Mouse (Mus musculus) liver, postnatal 0 days (tissue): ENCODE data around the gene Prf1.

Experiments
- CTCF ChIP-seq: sonication (generic); IDR thresholded peaks from 2 replicates; pipeline ENCODE4 v1.5.1; 2016; ENCODE audit warnings: antibody characterized with exemption, low read depth
- EP300 ChIP-seq: IDR thresholded peaks from 2 replicates; pipeline ENCODE4 v1.6.1; 2016; ENCODE audit warnings: antibody characterized with exemption, low read depth, mild to moderate bottlenecking

GRCm38 (mm10) chr10:61305928-61306590 lies 8.4 kb downstream of the Prf1 start:
- TF ChIP-seq EP300 (no peak), CTCF (no peak)
